Mouse (Mus musculus) liver, embryonic 16.5 days (tissue): ENCODE results near the gene Ifit1. TPM values are rescaled to one million over a fixed set of nuclear protein-coding genes. Genes with fewer than 3 reads are reported as not detected.
"Not testable (repeated sequence)": the region's sequence is repeated elsewhere in the genome, so short reads cannot be mapped to it uniquely, and the experiment has no call there.

Experiments
- ATAC-seq: fragments of 200-750 bp; cut with Nextera tagmentation; 2 replicates; pipeline ENCODE4 v1.8.0; 2017; ENCODE audit warnings: low read depth, mild to moderate bottlenecking, moderate number of reproducible peaks, moderate library complexity
- H3K27ac ChIP-seq: fragments of 300-500 bp; sonication (generic); 2 replicates; pipeline ENCODE4 v1.5.1; 2014; ENCODE audit warnings: mild to moderate bottlenecking, low read length
- H3K27me3 ChIP-seq: fragments of 300-500 bp; sonication (generic); 2 replicates; pipeline ENCODE4 v1.6.1; 2014; ENCODE audit warnings: low read depth, low read length, mixed read lengths; ENCODE audit not compliant: control insufficient read depth, insufficient read depth
- H3K36me3 ChIP-seq: fragments of 300-500 bp; sonication (generic); 2 replicates; pipeline ENCODE4 v1.6.1; 2014; ENCODE audit warnings: mild to moderate bottlenecking; ENCODE audit not compliant: control insufficient read depth, insufficient read depth
- H3K4me1 ChIP-seq: fragments of 300-500 bp; sonication (generic); 2 replicates; pipeline ENCODE4 v1.6.1; 2014; ENCODE audit warnings: low read depth, low read length, mixed read lengths; ENCODE audit not compliant: control insufficient read depth
- H3K4me2 ChIP-seq: fragments of 300-500 bp; sonication (generic); 2 replicates; pipeline ENCODE4 v1.6.1; 2014; ENCODE audit warnings: low read depth, low read length, mixed read lengths
- H3K4me3 ChIP-seq: fragments of 300-500 bp; sonication (generic); 2 replicates; pipeline ENCODE4 v1.5.1; 2014; ENCODE audit warnings: low read depth, mild to moderate bottlenecking, low read length
- H3K9ac ChIP-seq: fragments of 300-500 bp; sonication (generic); 2 replicates; pipeline ENCODE4 v1.6.1; 2014; ENCODE audit warnings: low read depth, low read length
- H3K9me3 ChIP-seq: fragments of 300-500 bp; sonication (generic); replicated peaks from 2 replicates; pipeline ENCODE4 v1.6.1; 2016; ENCODE audit warnings: low read length; ENCODE audit not compliant: control insufficient read depth
- WGBS: fragments of 180-500 bp; shearing (Covaris S2); extraction: QIAGEN DNeasy Blood & Tissue Kit; methylation state at CpG from one replicate; pipeline ENCODE4 v1.1.7; 2014; ENCODE audit not compliant: insufficient replicate concordance; 5-methylcytosine and 5-hydroxymethylcytosine counted together
- polyA plus RNA-seq: library from polyadenylated mRNA; unstranded; fragments of >200 nt; fragmentation: Nextera tagmentation; extraction: Ambion mirVana; gene quantifications from 2 replicates; pipeline ENCODE4 v1.2.1, GENCODE M21; 2015

Ifit1 gene
- polyA plus RNA-seq, 1 experiment from 2014 or later: 0.77 TPM

GRCm38 (mm10) chr19:34610118-34610517 lies 30.6 kb upstream of the Ifit1 start:
- not testable (repeated sequence) for H3K27ac ChIP-seq, H3K4me3 ChIP-seq, ATAC-seq, H3K9me3 ChIP-seq, H3K27me3 ChIP-seq, H3K4me1 ChIP-seq, H3K36me3 ChIP-seq, H3K9ac ChIP-seq, H3K4me2 ChIP-seq
- 46% methylated on average over 3 of the region's 3 CpGs for WGBS

GRCm38 (mm10) chr19:34612243-34613001 lies 28.2 kb upstream of the Ifit1 start:
- peak; percentile 39; the same call in 1 of the 2 replicates for ATAC-seq
- not testable (repeated sequence) for H3K27ac ChIP-seq, H3K9me3 ChIP-seq, H3K36me3 ChIP-seq, H3K9ac ChIP-seq, H3K4me1 ChIP-seq, H3K27me3 ChIP-seq, H3K4me2 ChIP-seq, H3K4me3 ChIP-seq
- 51% methylated on average over 4 of the region's 11 CpGs for WGBS

DNA sequence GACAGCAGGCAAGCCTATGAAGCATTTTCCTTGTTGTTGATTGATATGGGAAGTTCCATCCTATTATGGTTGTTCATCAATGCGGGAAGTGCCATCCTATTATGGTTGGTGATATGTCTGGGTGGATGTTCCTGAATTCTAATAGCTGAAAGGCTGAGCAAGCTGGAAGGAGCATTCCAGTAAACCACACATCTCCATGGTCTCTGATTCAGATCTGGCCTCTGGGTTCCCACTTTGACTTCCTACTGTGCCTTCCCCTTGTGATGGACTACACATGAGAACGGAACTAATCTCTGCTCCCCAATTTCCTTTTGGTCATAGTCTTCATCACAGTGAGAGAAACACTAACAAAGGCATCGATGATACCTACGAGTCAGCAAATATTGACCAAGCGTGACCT lies 19.8 kb upstream of the Ifit1 start:
- Histone ChIP-seq H3K9me3 (no peaks in the 10 kb centered on the region), H3K27me3 (no peaks in the 10 kb centered on the region), H3K4me1 (no peaks in the 10 kb centered on the region), H3K36me3 (no peaks in the 10 kb centered on the region), H3K9ac (no peak overlapping the region), H3K4me2 (no peak overlapping the region), H3K4me3 (no peak overlapping the region), H3K27ac (no peak overlapping the region)
- no peak for ATAC-seq
- 61% methylated on average over 5 of the region's 5 CpGs for WGBS

- 79% methylated on average over 6 of the region's 6 CpGs for WGBS
- H3K9me3 ChIP-seq: no peaks in the 10 kb centered on the region
- no peaks in the 10 kb centered on the region for H3K4me1 ChIP-seq
- no peak overlapping the region for H3K4me3 ChIP-seq
- no peaks in the 10 kb centered on the region for H3K36me3 ChIP-seq
- H3K27me3 ChIP-seq: no peaks in the 10 kb centered on the region
- H3K4me2 ChIP-seq: no peak overlapping the region
- no peak overlapping the region for H3K9ac ChIP-seq
- no peak for ATAC-seq
- no peak overlapping the region for H3K27ac ChIP-seq
Measured at GRCm38 (mm10) chr19:34623781-34624180, 16.9 kb upstream of the Ifit1 start.

GRCm38 (mm10) chr19:34624663-34625062 lies 16.0 kb upstream of the Ifit1 start:
- H3K36me3 ChIP-seq: no peaks in the 10 kb centered on the region
- H3K4me3 ChIP-seq: no peak overlapping the region
- H3K4me2 ChIP-seq: no peak overlapping the region
- no peak for ATAC-seq
- H3K9me3 ChIP-seq: no peaks in the 10 kb centered on the region
- no peak overlapping the region for H3K9ac ChIP-seq
- WGBS: 44% methylated on average over 4 of the region's 4 CpGs
- H3K4me1 ChIP-seq: no peaks in the 10 kb centered on the region
- H3K27ac ChIP-seq: no peak overlapping the region
- no peaks in the 10 kb centered on the region for H3K27me3 ChIP-seq

- no peak for ATAC-seq
- H3K27ac ChIP-seq: no peak overlapping the region
- H3K4me2 ChIP-seq: no peak overlapping the region
- no peak overlapping the region for H3K9ac ChIP-seq
- 39% methylated on average over 2 of the region's 2 CpGs for WGBS
- H3K9me3 ChIP-seq: no peaks in the 10 kb centered on the region
- no peaks in the 10 kb centered on the region for H3K27me3 ChIP-seq
- no peaks in the 10 kb centered on the region for H3K36me3 ChIP-seq
- no peaks in the 10 kb centered on the region for H3K4me1 ChIP-seq
- no peak overlapping the region for H3K4me3 ChIP-seq
Measured at GRCm38 (mm10) chr19:34627496-34627895, 13.2 kb upstream of the Ifit1 start.

DNA sequence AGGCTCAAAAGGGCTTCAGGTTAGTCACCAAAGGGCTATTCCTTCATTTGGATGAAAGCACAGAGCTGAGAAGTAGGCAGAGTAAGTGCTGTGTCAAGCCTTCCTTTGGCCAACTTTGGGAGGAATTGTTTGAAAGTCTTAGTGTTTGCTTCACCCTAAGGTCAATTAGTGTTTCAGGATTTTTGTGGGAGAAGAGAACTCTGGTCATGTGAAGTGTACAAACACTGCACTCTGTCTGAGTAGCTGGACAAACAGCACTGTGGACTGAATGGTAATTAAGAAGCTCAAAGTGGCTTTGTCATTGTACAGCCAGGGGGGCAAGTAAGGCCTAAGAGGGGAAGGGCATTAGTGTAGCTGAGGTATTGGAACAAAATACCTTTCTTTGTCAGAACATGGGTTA lies 9.2 kb upstream of the Ifit1 start:
- no peaks in the 10 kb centered on the region for H3K4me1 ChIP-seq
- no peak for ATAC-seq
- no peak overlapping the region for H3K4me2 ChIP-seq
- H3K9me3 ChIP-seq: no peaks in the 10 kb centered on the region
- no peak overlapping the region for H3K9ac ChIP-seq
- H3K27ac ChIP-seq: no peak overlapping the region
- no peak overlapping the region for H3K4me3 ChIP-seq
- H3K27me3 ChIP-seq: no peaks in the 10 kb centered on the region
- H3K36me3 ChIP-seq: no peaks in the 10 kb centered on the region

- no peak overlapping the region for H3K4me2 ChIP-seq
- no peaks in the 10 kb centered on the region for H3K27me3 ChIP-seq
- no peak overlapping the region for H3K4me3 ChIP-seq
- no peaks in the 10 kb centered on the region for H3K9me3 ChIP-seq
- WGBS: 22% methylated on average over 2 of the region's 2 CpGs
- H3K4me1 ChIP-seq: no peaks in the 10 kb centered on the region
- no peak overlapping the region for H3K9ac ChIP-seq
- H3K27ac ChIP-seq: no peak overlapping the region
- H3K36me3 ChIP-seq: no peaks in the 10 kb centered on the region
- no peak for ATAC-seq
Measured at GRCm38 (mm10) chr19:34633484-34633883, 7.2 kb upstream of the Ifit1 start.

GRCm38 (mm10) chr19:34636933-34637557 lies 3.6 kb upstream of the Ifit1 start:
- no peak overlapping the region for H3K9ac ChIP-seq
- no peaks in the 10 kb centered on the region for H3K27me3 ChIP-seq
- no peaks in the 10 kb centered on the region for H3K36me3 ChIP-seq
- no peaks in the 10 kb centered on the region; the same call in none of the 2 replicates for H3K4me1 ChIP-seq
- H3K4me2 ChIP-seq: no peak overlapping the region
- WGBS: 8% methylated on average over 3 of the region's 3 CpGs
- no peak overlapping the region for H3K4me3 ChIP-seq
- ATAC-seq: peak; percentile 50
- no peak overlapping the region for H3K27ac ChIP-seq
- no peaks in the 10 kb centered on the region for H3K9me3 ChIP-seq
